ENCODE assay signal across 12 mouse cellular contexts in genomic region chr10:78456696-78457095, GRCm38 (mm10). TPM values are rescaled to one million over a fixed set of nuclear protein-coding genes. Genes with fewer than 3 reads are reported as not detected.
DNase-seq lines count a peak whose midpoint lies in the region; ATAC-seq and TF ChIP-seq lines count a peak whose summit lies in the region.
"Had no signal": no experiment of that assay in that cellular context is flagged by ENCODE, and none has a peak within 500 bp of the region (broad histone marks: within the 10 kb centered on the region; RNA-seq: fewer than 3 reads in every experiment).

No protein-coding gene starts in this region.

- H3K4me3 ChIP-seq in gastrocnemius, adult 2 months, result no peak overlapping the region
- H3K4me3 ChIP-seq in midbrain, embryonic 14.5 days (replicated peaks; ENCODE audit: low read depth, low read length), result no peak overlapping the region
- no peak overlapping the region for H3K4me3 ChIP-seq in midbrain, embryonic 10.5 days
- H3K4me3 ChIP-seq: heart, embryonic 15.5 days had no signal

- H3K9me3 ChIP-seq in midbrain, embryonic 14.5 days (ENCODE audit: control insufficient read depth, low read length), result no peaks in the 10 kb centered on the region
- H3K9me3 ChIP-seq in midbrain, embryonic 10.5 days (replicated peaks), result no peaks in the 10 kb centered on the region
- H3K9me3 ChIP-seq: heart, embryonic 15.5 days; liver, embryonic 13.5 days had no signal

- intact Hi-C loops in gastrocnemius, adult 2 months (cut with DNase I), result no loop called here

- no peak overlapping the region for H3K9ac ChIP-seq in midbrain, embryonic 14.5 days (replicated peaks; ENCODE audit: low read length)
- H3K9ac ChIP-seq: heart, embryonic 15.5 days; liver, embryonic 13.5 days had no signal

- TF ChIP-seq CTCF in gastrocnemius, adult 2 months (IDR thresholded peaks at IDR 0.05), result no peak

- H3K36me3 ChIP-seq in midbrain, embryonic 14.5 days (ENCODE audit: control insufficient read depth, insufficient read depth, low read length), result no peaks in the 10 kb centered on the region
- H3K36me3 ChIP-seq in midbrain, embryonic 10.5 days, result no peaks in the 10 kb centered on the region
- H3K36me3 ChIP-seq: heart, embryonic 15.5 days; liver, embryonic 13.5 days had no signal

- peaks cover 10% of the 10 kb centered on the region for H3K4me1 ChIP-seq in midbrain, embryonic 14.5 days (ENCODE audit: control insufficient read depth, insufficient read depth, low read length)
- peaks cover 46% of the 10 kb centered on the region for H3K4me1 ChIP-seq in midbrain, embryonic 10.5 days

- H3K27ac ChIP-seq in gastrocnemius, adult 2 months, result peak overlapping the region; percentile 83
- peak overlapping the region; percentile 66 for H3K27ac ChIP-seq in midbrain, embryonic 14.5 days (replicated peaks; ENCODE audit: low read depth, low read length)
- no peak overlapping the region for H3K27ac ChIP-seq in midbrain, embryonic 10.5 days (replicated peaks)
- H3K27ac ChIP-seq: heart, embryonic 15.5 days; kidney, postnatal 0 days had no signal

- no peak overlapping the region; the same call in 1 of the 2 replicates for H3K4me2 ChIP-seq in midbrain, embryonic 14.5 days (ENCODE audit: low read length)

- no peak for ATAC-seq in midbrain, embryonic 14.5 days (ENCODE audit: low FRiP score, low TSS enrichment)

- no peak for DNase-seq in gastrocnemius, adult 2 months
- no peak for DNase-seq in gastrocnemius, adult 8-10 months (ENCODE audit: low spot score in 2 of 2)
- DNase-seq in layer of hippocampus, adult 18-20 months (ENCODE audit: low spot score in 2 of 2), result peak; percentile 27 to 68
- no peak for DNase-seq in layer of hippocampus, adult 9-10 months (ENCODE audit: low spot score)
- DNase-seq in midbrain, embryonic 14.5 days, result peak; percentile 59
- no peak for DNase-seq in midbrain, embryonic 10.5 days (ENCODE audit: low spot score)
- no peak for DNase-seq in adipocyte (ENCODE audit: low spot score)
- DNase-seq: adrenal gland, postnatal 14 days; liver, embryonic 13.5 days; right cerebral cortex, postnatal 25 days had no signal

- no peaks in the 10 kb centered on the region for H3K27me3 ChIP-seq in midbrain, embryonic 14.5 days (ENCODE audit: control insufficient read depth, insufficient read depth, low read length)
- no peaks in the 10 kb centered on the region for H3K27me3 ChIP-seq in midbrain, embryonic 10.5 days (ENCODE audit: low read depth, poor library complexity, severe bottlenecking)
- H3K27me3 ChIP-seq: heart, embryonic 15.5 days; liver, embryonic 13.5 days had no signal

- 52% methylated on average over 13 of the region's 13 CpGs for whole genome bisulfite sequencing in midbrain, embryonic 14.5 days
- WGBS in midbrain, embryonic 10.5 days, result 96% methylated on average over 13 of the region's 13 CpGs

RNA-seq across cellular contexts. Expression of gene Pdxk, which starts 8.1 kb away (rescaled TPM):
- total RNA-seq in gastrocnemius, adult 2 months (2021), result 10 to 100 TPM in 1 of 2 experiments, 1 to 10 TPM in 1; 5.1 to 10.4 TPM
- 1 to 10 TPM; 5.0 to 6.9 (median 6.3) TPM for total RNA-seq in gastrocnemius, adult 8-10 months (2022)
- total RNA-seq in layer of hippocampus, adult 18-20 months (2021), result 100 to 1,000 TPM in 1 of 2 experiments, 10 to 100 TPM in 1; 99.5 to 106 TPM
- polyA plus RNA-seq in midbrain, embryonic 14.5 days (2014; fragmentation: Nextera tagmentation; extraction: Ambion mirVana), result 22.6 and 23.7 TPM in 2 replicates
- polyA plus RNA-seq in midbrain, embryonic 10.5 days (2016; fragmentation: Nextera tagmentation; extraction: Ambion mirVana), result 10.5 and 11.1 TPM in 2 replicates

RNA-seq across cellular contexts. Expression of gene Cstb, which starts 31.2 kb away (rescaled TPM):
- total RNA-seq in gastrocnemius, adult 2 months (2021), result 10 to 100 TPM; 11.9 to 15.3 TPM
- total RNA-seq in gastrocnemius, adult 8-10 months (2022), result 10 to 100 TPM in 3 of 4 experiments, 1 to 10 TPM in 1; 7.8 to 12.6 (median 11.0) TPM
- total RNA-seq in layer of hippocampus, adult 18-20 months (2021), result 10 to 100 TPM; 39.1 to 40.5 TPM
- polyA plus RNA-seq in midbrain, embryonic 14.5 days (2014; fragmentation: Nextera tagmentation; extraction: Ambion mirVana), result 100 and 102 TPM in 2 replicates
- 112 and 114 TPM in 2 replicates for polyA plus RNA-seq in midbrain, embryonic 10.5 days (2016; fragmentation: Nextera tagmentation; extraction: Ambion mirVana)

RNA-seq across cellular contexts. Expression of gene Rrp1, which starts 43.9 kb away (rescaled TPM):
- total RNA-seq in gastrocnemius, adult 2 months (2021), result 10 to 100 TPM; 63.5 to 66.4 TPM
- 10 to 100 TPM; 54.6 to 63.3 (median 59.5) TPM for total RNA-seq in gastrocnemius, adult 8-10 months (2022)
- 100 to 1,000 TPM; 361 to 370 TPM for total RNA-seq in layer of hippocampus, adult 18-20 months (2021)
- polyA plus RNA-seq in midbrain, embryonic 14.5 days (2014; fragmentation: Nextera tagmentation; extraction: Ambion mirVana), result 305 and 353 TPM in 2 replicates
- 319 and 355 TPM in 2 replicates for polyA plus RNA-seq in midbrain, embryonic 10.5 days (2016; fragmentation: Nextera tagmentation; extraction: Ambion mirVana)

Comparison
In these comparisons a context has a peak if more than half of its experiments do, and no peak if none do; other contexts are left out.
1. DNase-seq: peak in layer of hippocampus, adult 18-20 months (2 of 2) and midbrain, embryonic 14.5 days (single experiment); none in gastrocnemius, adult 2 months (single experiment), gastrocnemius, adult 8-10 months (0 of 2), layer of hippocampus, adult 9-10 months (single experiment), midbrain, embryonic 10.5 days (single experiment) and adipocyte (single experiment).
2. RNA of gene Pdxk, which starts 8.1 kb away (total RNA-seq): 99.5 to 106 TPM in layer of hippocampus, adult 18-20 months; 5.1 to 10.4 TPM in gastrocnemius, adult 2 months and 5.0 to 6.9 TPM in gastrocnemius, adult 8-10 months; every median in the first group is over 4 times any median in the second.
3. RNA of gene Rrp1, which starts 43.9 kb away (total RNA-seq): 361 to 370 TPM in layer of hippocampus, adult 18-20 months; 63.5 to 66.4 TPM in gastrocnemius, adult 2 months and 54.6 to 63.3 TPM in gastrocnemius, adult 8-10 months; every median in the first group is over 4 times any median in the second.